Mouse (Mus musculus): ENCODE measurements at regions not wholly inside any gene's neighbourhood (a gene's known extent, or its start where the extent isn't known, plus 50 kb on each side); places are given as distances from the start of the nearest gene placed in this dataset.

- no peak overlapping the region for H3K9ac ChIP-seq (ENCODE audit: low read length)
- no peak for DNase-seq (ENCODE audit: low spot score)
- H3K4me1 ChIP-seq (replicated peaks; ENCODE audit: control insufficient read depth, insufficient read depth) = no peaks in the 10 kb centered on the region
- no peak overlapping the region for H3K4me2 ChIP-seq (replicated peaks; ENCODE audit: low read depth)
- H3K27ac ChIP-seq (replicated peaks) = no peak overlapping the region
- no peaks in the 10 kb centered on the region for H3K36me3 ChIP-seq (ENCODE audit: control insufficient read depth, insufficient read depth, low read length)
- no peaks in the 10 kb centered on the region for H3K27me3 ChIP-seq (ENCODE audit: control insufficient read depth, insufficient read depth, low read length)
- no peak overlapping the region for H3K4me3 ChIP-seq (ENCODE audit: low read depth, low read length)
- no peak for ATAC-seq (ENCODE audit: low FRiP score, low TSS enrichment)
- no peaks in the 10 kb centered on the region for H3K9me3 ChIP-seq (ENCODE audit: control insufficient read depth, low read length)
- TF ChIP-seq EP300 (optimal IDR thresholded peaks at IDR 0.05) = no peak
- no peak for TF ChIP-seq CTCF (IDR thresholded peaks at IDR 0.05; ENCODE audit: low read depth)
- 57% methylated on average over 6 of the region's 6 CpGs for WGBS
Observed at GRCm38 (mm10) chr3:128122111-128122510, 226.0 kb upstream of the Fam241a start.

- Histone ChIP-seq H3K9me3 (ENCODE audit: control insufficient read depth, low read length) (no peaks in the 10 kb centered on the region), H3K27me3 (ENCODE audit: control insufficient read depth, insufficient read depth, low read length) (no peaks in the 10 kb centered on the region), H3K4me2 (replicated peaks; ENCODE audit: low read depth) (no peak overlapping the region), H3K27ac (replicated peaks) (no peak overlapping the region), H3K36me3 (ENCODE audit: control insufficient read depth, insufficient read depth, low read length) (no peaks in the 10 kb centered on the region), H3K4me3 (ENCODE audit: low read depth, low read length) (no peak overlapping the region), H3K9ac (ENCODE audit: low read length) (no peak overlapping the region), H3K4me1 (replicated peaks; ENCODE audit: control insufficient read depth, insufficient read depth) (no peaks in the 10 kb centered on the region)
- ATAC-seq (ENCODE audit: low FRiP score, low TSS enrichment) (no peak), DNase-seq (ENCODE audit: low spot score) (no peak)
- TF ChIP-seq CTCF (IDR thresholded peaks at IDR 0.05; ENCODE audit: low read depth) (no peak), EP300 (optimal IDR thresholded peaks at IDR 0.05) (no peak)
- WGBS = 83% methylated on average over 6 of the region's 6 CpGs
Observed at GRCm38 (mm10) chr3:128120647-128121440, 224.7 kb upstream of the Fam241a start.

- H3K27me3 ChIP-seq (ENCODE audit: control insufficient read depth, insufficient read depth, low read length) = no peaks in the 10 kb centered on the region
- no peak overlapping the region for H3K4me3 ChIP-seq (ENCODE audit: low read depth, low read length)
- H3K4me1 ChIP-seq (replicated peaks; ENCODE audit: control insufficient read depth, insufficient read depth) = no peaks in the 10 kb centered on the region
- H3K27ac ChIP-seq (replicated peaks) = no peak overlapping the region
- no peaks in the 10 kb centered on the region for H3K9me3 ChIP-seq (ENCODE audit: control insufficient read depth, low read length)
- H3K9ac ChIP-seq (ENCODE audit: low read length) = no peak overlapping the region
- 68% methylated on average over 3 of the region's 3 CpGs for WGBS
- TF ChIP-seq EP300 (optimal IDR thresholded peaks at IDR 0.05) (no peak), CTCF (IDR thresholded peaks at IDR 0.05; ENCODE audit: low read depth) (no peak)
- no peak overlapping the region for H3K4me2 ChIP-seq (replicated peaks; ENCODE audit: low read depth)
- no peaks in the 10 kb centered on the region for H3K36me3 ChIP-seq (ENCODE audit: control insufficient read depth, insufficient read depth, low read length)
- ATAC-seq (ENCODE audit: low FRiP score, low TSS enrichment) = no peak
- no peak for DNase-seq (ENCODE audit: low spot score)
Observed at GRCm38 (mm10) chr3:128113209-128113608, 217.1 kb upstream of the Fam241a start.

- 0 out of 2 replicates have a peak, but pooled peaks cover 2% of the 10 kb centered on the region for H3K27me3 ChIP-seq (ENCODE audit: control insufficient read depth, insufficient read depth, low read length)
- H3K9ac ChIP-seq (ENCODE audit: low read length) = no peak overlapping the region
- no peaks in the 10 kb centered on the region for H3K4me1 ChIP-seq (replicated peaks; ENCODE audit: control insufficient read depth, insufficient read depth)
- TF ChIP-seq CTCF (IDR thresholded peaks at IDR 0.05; ENCODE audit: low read depth) = no peak
- TF ChIP-seq EP300 (optimal IDR thresholded peaks at IDR 0.05) = no peak
- no peaks in the 10 kb centered on the region for H3K36me3 ChIP-seq (ENCODE audit: control insufficient read depth, insufficient read depth, low read length)
- H3K9me3 ChIP-seq (ENCODE audit: control insufficient read depth, low read length) = no peaks in the 10 kb centered on the region
- no peak overlapping the region for H3K4me2 ChIP-seq (replicated peaks; ENCODE audit: low read depth)
- DNase-seq (ENCODE audit: low spot score) = no peak
- WGBS = 40% methylated on average over 2 of the region's 2 CpGs
- H3K27ac ChIP-seq (replicated peaks) = no peak overlapping the region
- ATAC-seq (ENCODE audit: low FRiP score, low TSS enrichment) = no peak
- H3K4me3 ChIP-seq (ENCODE audit: low read depth, low read length) = no peak overlapping the region
Observed at GRCm38 (mm10) chr3:128110406-128110805, 214.3 kb upstream of the Fam241a start.

GRCm38 (mm10) chr3:128104516-128104915, 208.4 kb upstream of the Fam241a start:
- Histone ChIP-seq H3K27ac (replicated peaks) (no peak overlapping the region), H3K27me3 (ENCODE audit: control insufficient read depth, insufficient read depth, low read length) (0 out of 2 replicates have a peak, but pooled peaks cover 2% of the 10 kb centered on the region), H3K9ac (ENCODE audit: low read length) (no peak overlapping the region), H3K4me1 (replicated peaks; ENCODE audit: control insufficient read depth, insufficient read depth) (no peaks in the 10 kb centered on the region), H3K36me3 (ENCODE audit: control insufficient read depth, insufficient read depth, low read length) (no peaks in the 10 kb centered on the region), H3K4me3 (ENCODE audit: low read depth, low read length) (no peak overlapping the region), H3K4me2 (replicated peaks; ENCODE audit: low read depth) (no peak overlapping the region), H3K9me3 (ENCODE audit: control insufficient read depth, low read length) (no peaks in the 10 kb centered on the region)
- no peak for ATAC-seq (ENCODE audit: low FRiP score, low TSS enrichment)
- DNase-seq (ENCODE audit: low spot score) = no peak
- WGBS = 93% methylated on average over 6 of the region's 6 CpGs
- TF ChIP-seq CTCF (IDR thresholded peaks at IDR 0.05; ENCODE audit: low read depth) (no peak), EP300 (optimal IDR thresholded peaks at IDR 0.05) (no peak)

GRCm38 (mm10) chr3:128093046-128093445, 196.9 kb upstream of the Fam241a start:
- TF ChIP-seq EP300 (optimal IDR thresholded peaks at IDR 0.05) (no peak), CTCF (IDR thresholded peaks at IDR 0.05; ENCODE audit: low read depth) (no peak)
- no peak overlapping the region for H3K27ac ChIP-seq (replicated peaks)
- no peak overlapping the region for H3K4me3 ChIP-seq (ENCODE audit: low read depth, low read length)
- no peaks in the 10 kb centered on the region for H3K4me1 ChIP-seq (replicated peaks; ENCODE audit: control insufficient read depth, insufficient read depth)
- H3K27me3 ChIP-seq (ENCODE audit: control insufficient read depth, insufficient read depth, low read length) = no peaks in the 10 kb centered on the region
- DNase-seq (ENCODE audit: low spot score) (no peak), ATAC-seq (ENCODE audit: low FRiP score, low TSS enrichment) (no peak)
- H3K9me3 ChIP-seq (ENCODE audit: control insufficient read depth, low read length) = no peaks in the 10 kb centered on the region
- H3K36me3 ChIP-seq (ENCODE audit: control insufficient read depth, insufficient read depth, low read length) = no peaks in the 10 kb centered on the region
- H3K4me2 ChIP-seq (replicated peaks; ENCODE audit: low read depth) = no peak overlapping the region
- no peak overlapping the region for H3K9ac ChIP-seq (ENCODE audit: low read length)

Data from stomach, postnatal 0 days (tissue).